Mouse (Mus musculus) heart, postnatal 0 days (tissue): Measurements from ENCODE around the gene Ferd3l. TPM values are rescaled to one million over a fixed set of nuclear protein-coding genes. Genes with fewer than 3 reads are reported as not detected.

Experiments
- ATAC-seq: fragments of 200-750 bp; cut with Nextera tagmentation; 2 replicates; pipeline ENCODE4 v1.8.0; 2017; ENCODE audit warnings: low read depth, moderate number of reproducible peaks, moderate library complexity; ENCODE audit not compliant: insufficient read depth
- DNase-seq: peaks from one replicate; pipeline ENCODE4 v3.0.0-alpha.2; 2016; ENCODE audit warnings: low spot score
- H3K27ac ChIP-seq: fragments of 300-500 bp; sonication (generic); 2 replicates; pipeline ENCODE4 v1.5.1; 2014; ENCODE audit warnings: low read depth, mild to moderate bottlenecking
- H3K27me3 ChIP-seq: fragments of 300-500 bp; sonication (generic); 2 replicates; pipeline ENCODE4 v1.6.1; 2014; ENCODE audit warnings: low read length, mixed read lengths; ENCODE audit not compliant: control insufficient read depth, insufficient read depth
- H3K36me3 ChIP-seq: fragments of 300-500 bp; sonication (generic); replicated peaks from 2 replicates; pipeline ENCODE4 v1.6.1; 2014; ENCODE audit warnings: low read length, mixed read lengths; ENCODE audit not compliant: control insufficient read depth, insufficient read depth
- H3K4me1 ChIP-seq: fragments of 300-500 bp; sonication (generic); 2 replicates; pipeline ENCODE4 v1.6.1; 2014; ENCODE audit warnings: antibody characterized with exemption; ENCODE audit not compliant: control insufficient read depth, insufficient read depth
- H3K4me2 ChIP-seq: fragments of 300-500 bp; sonication (generic); 2 replicates; pipeline ENCODE4 v1.6.1; 2014; ENCODE audit warnings: low read depth, mild to moderate bottlenecking, low read length, moderate library complexity
- H3K4me3 ChIP-seq: fragments of 300-500 bp; sonication (generic); 2 replicates; pipeline ENCODE4 v1.5.1; 2014; ENCODE audit warnings: low read depth, low read length
- H3K9ac ChIP-seq: fragments of 300-500 bp; sonication (generic); replicated peaks from 2 replicates; pipeline ENCODE4 v1.6.1; 2014; ENCODE audit warnings: low read depth, low read length, mixed read lengths
- H3K9me3 ChIP-seq: fragments of 300-500 bp; sonication (generic); replicated peaks from 2 replicates; pipeline ENCODE4 v1.6.1; 2016; ENCODE audit warnings: low read length; ENCODE audit not compliant: control insufficient read depth
- CTCF ChIP-seq: IDR thresholded peaks from 2 replicates; pipeline ENCODE4 v1.5.1; 2016; ENCODE audit warnings: antibody characterized with exemption, control low read depth, low read depth
- EP300 ChIP-seq: IDR thresholded peaks from 2 replicates; pipeline ENCODE4 v1.6.1; 2016; ENCODE audit warnings: antibody characterized with exemption, low read depth
- WGBS: fragments of 180-500 bp; shearing (Covaris S2); extraction: QIAGEN DNeasy Blood & Tissue Kit; methylation state at CpG from one replicate; pipeline ENCODE4 v1.1.7; 2014; 5-methylcytosine and 5-hydroxymethylcytosine counted together
- polyA plus RNA-seq: library from polyadenylated mRNA; unstranded; fragments of >200 nt; fragmentation: Nextera tagmentation; extraction: Ambion mirVana; gene quantifications from 2 replicates; pipeline ENCODE4 v1.2.1, GENCODE M21; 2015
- total RNA-seq: library from RNA; depleted of rRNA; stranded (reverse); fragments of >200 nt; gene quantifications from 2 replicates; pipeline ENCODE4 v1.2.3, GENCODE M21; 2014; ENCODE audit warnings: low replicate concordance; rRNA removed

Gene Ferd3l
- total RNA-seq (not detected in 2 replicates), polyA plus RNA-seq (not detected in 2 replicates)

GRCm38 (mm10) chr12:33928331-33929192 is at the start of gene Ferd3l:
Ferd3l (plus strand) TSS chr12:33928425.
- Histone ChIP-seq H3K27me3 (peaks cover 35% of the 10 kb centered on the region), H3K27ac (no peak within 1 kb of the TSS), H3K4me1 (no peaks in the 10 kb centered on the region), H3K4me2 (no peak within 1 kb of the TSS), H3K9me3 (no peaks in the 10 kb centered on the region), H3K36me3 (no peaks in the 10 kb centered on the region), H3K9ac (no peak within 1 kb of the TSS), H3K4me3 (no peak within 1 kb of the TSS)
- ATAC-seq (no peak), DNase-seq (no peak)
- WGBS = under 1% methylated on average over 39 of the region's 39 CpGs
- no peak for TF ChIP-seq CTCF
- TF ChIP-seq EP300 = no peak

- peak; percentile 7 for DNase-seq
Measured at GRCm38 (mm10) chr12:33893956-33894355, 34.3 kb upstream of the Ferd3l start.

GRCm38 (mm10) chr12:33894621-33895020 is 33.6 kb upstream of the Ferd3l start:
- H3K36me3 ChIP-seq = no peaks in the 10 kb centered on the region
- H3K4me2 ChIP-seq = no peak overlapping the region
- ATAC-seq = no peak
- H3K27ac ChIP-seq = no peak overlapping the region
- H3K4me1 ChIP-seq = 0 out of 2 replicates have a peak, but pooled peaks cover 2% of the 10 kb centered on the region
- WGBS = 53% methylated on average over 1 of the region's 1 CpGs
- DNase-seq = no peak
- H3K27me3 ChIP-seq = no peaks in the 10 kb centered on the region
- TF ChIP-seq EP300 = no peak
- no peak for TF ChIP-seq CTCF
- H3K9me3 ChIP-seq = no peaks in the 10 kb centered on the region
- H3K9ac ChIP-seq = no peak overlapping the region
- no peak overlapping the region for H3K4me3 ChIP-seq

More at GRCm38 (mm10) chr12:33893956-33894355, 34.3 kb upstream of the Ferd3l start:
- no peak for TF ChIP-seq CTCF
- TF ChIP-seq EP300 = no peak
- H3K4me3 ChIP-seq = no peak overlapping the region
- no peaks in the 10 kb centered on the region for H3K36me3 ChIP-seq
- no peaks in the 10 kb centered on the region for H3K27me3 ChIP-seq
- peak; percentile 71 for ATAC-seq
- no peaks in the 10 kb centered on the region for H3K9me3 ChIP-seq
- 14% methylated on average over 2 of the region's 2 CpGs for WGBS
- H3K4me2 ChIP-seq = no peak overlapping the region
- H3K4me1 ChIP-seq = 0 out of 2 replicates have a peak, but pooled peaks cover 2% of the 10 kb centered on the region
- no peak overlapping the region for H3K27ac ChIP-seq
- H3K9ac ChIP-seq = no peak overlapping the region

GRCm38 (mm10) chr12:33926751-33927150 is 1.5 kb upstream of the Ferd3l start:
- 5% methylated on average over 3 of the region's 3 CpGs for WGBS

GRCm38 (mm10) chr12:33927334-33928098 is 709 bp upstream of the Ferd3l start:
- no peak for TF ChIP-seq EP300
- no peak for TF ChIP-seq CTCF
- Histone ChIP-seq H3K4me3 (no peak overlapping the region), H3K9ac (no peak overlapping the region), H3K27ac (no peak overlapping the region), H3K4me2 (no peak overlapping the region), H3K36me3 (no peaks in the 10 kb centered on the region), H3K9me3 (no peaks in the 10 kb centered on the region), H3K4me1 (no peaks in the 10 kb centered on the region), H3K27me3 (peaks cover 35% of the 10 kb centered on the region)
- WGBS = 5% methylated on average over 15 of the region's 15 CpGs
- no peak for DNase-seq
- ATAC-seq = no peak

More at GRCm38 (mm10) chr12:33926751-33927150, 1.5 kb upstream of the Ferd3l start:
- H3K9ac ChIP-seq = no peak overlapping the region
- H3K4me2 ChIP-seq = no peak overlapping the region
- no peak overlapping the region for H3K27ac ChIP-seq
- H3K4me3 ChIP-seq = no peak overlapping the region
- no peak for DNase-seq
- no peak for ATAC-seq
- TF ChIP-seq EP300 (no peak), CTCF (no peak)
- H3K27me3 ChIP-seq = peaks cover 35% of the 10 kb centered on the region
- no peaks in the 10 kb centered on the region for H3K36me3 ChIP-seq
- no peaks in the 10 kb centered on the region for H3K4me1 ChIP-seq
- H3K9me3 ChIP-seq = no peaks in the 10 kb centered on the region
